21 mouse cellular contexts compared by ENCODE assay signal in genomic region chr17:13754940-13755339, GRCm38 (mm10). TPM values are rescaled to one million over a fixed set of nuclear protein-coding genes. Genes with fewer than 3 reads are reported as not detected.
"Had no signal": no experiment of that assay in that cellular context is flagged by ENCODE, and none has a peak within 500 bp of the region (broad histone marks: within the 10 kb centered on the region; RNA-seq: fewer than 3 reads in every experiment).

No protein-coding gene starts in this region.

- H3K9ac ChIP-seq: limb, embryonic 12.5 days; limb, embryonic 15.5 days; liver, embryonic 14.5 days; liver, postnatal 0 days; lung, embryonic 14.5 days; midbrain, embryonic 12.5 days; midbrain, embryonic 15.5 days had no signal

- H3K27ac ChIP-seq: limb, embryonic 12.5 days; limb, embryonic 15.5 days; liver, embryonic 14.5 days; macrophage; midbrain, embryonic 12.5 days; midbrain, embryonic 15.5 days; stomach, postnatal 0 days had no signal

- H3K9me3 ChIP-seq: limb, embryonic 12.5 days; limb, embryonic 15.5 days; midbrain, embryonic 12.5 days; midbrain, embryonic 15.5 days had no signal

- H3K4me2 ChIP-seq: limb, embryonic 12.5 days; limb, embryonic 15.5 days; liver, embryonic 11.5 days; lung, embryonic 14.5 days; midbrain, embryonic 12.5 days; midbrain, embryonic 15.5 days had no signal

- H3K36me3 ChIP-seq: limb, embryonic 12.5 days; limb, embryonic 15.5 days; midbrain, embryonic 12.5 days; midbrain, embryonic 15.5 days had no signal

- H3K27me3 ChIP-seq: limb, embryonic 12.5 days; limb, embryonic 15.5 days; midbrain, embryonic 12.5 days; midbrain, embryonic 15.5 days had no signal

- DNase-seq: kidney, postnatal 10 days; kidney, postnatal 4 days; left cerebral cortex, postnatal 4 days; liver, postnatal 0 days; lung, embryonic 14.5 days; right cerebral cortex, adult 18-20 months; right cerebral cortex, postnatal 14 days; right cerebral cortex, postnatal 4 days; thymus, adult 2 months; thymus, postnatal 14 days; thymus, postnatal 4 days had no signal

- H3K4me3 ChIP-seq: limb, embryonic 12.5 days; limb, embryonic 15.5 days; midbrain, embryonic 12.5 days; midbrain, embryonic 15.5 days had no signal

- ATAC-seq: liver, postnatal 0 days; lung, postnatal 0 days; midbrain, embryonic 15.5 days had no signal

RNA-seq across cellular contexts. Expression of gene Tcte2, which starts 6.7 kb away (rescaled TPM):
- total RNA-seq: megakaryocyte, adult 5-6 weeks had no signal
- polyA plus RNA-seq: macrophage had no signal
